Mouse (Mus musculus): ENCODE measurements around the gene Zfp668. TPM values are rescaled to one million over a fixed set of nuclear protein-coding genes. Genes with fewer than 3 reads are reported as not detected.

Gene Zfp668
- polyA plus RNA-seq, 1 experiment from 2014 or later: 20.9 TPM

DNA sequence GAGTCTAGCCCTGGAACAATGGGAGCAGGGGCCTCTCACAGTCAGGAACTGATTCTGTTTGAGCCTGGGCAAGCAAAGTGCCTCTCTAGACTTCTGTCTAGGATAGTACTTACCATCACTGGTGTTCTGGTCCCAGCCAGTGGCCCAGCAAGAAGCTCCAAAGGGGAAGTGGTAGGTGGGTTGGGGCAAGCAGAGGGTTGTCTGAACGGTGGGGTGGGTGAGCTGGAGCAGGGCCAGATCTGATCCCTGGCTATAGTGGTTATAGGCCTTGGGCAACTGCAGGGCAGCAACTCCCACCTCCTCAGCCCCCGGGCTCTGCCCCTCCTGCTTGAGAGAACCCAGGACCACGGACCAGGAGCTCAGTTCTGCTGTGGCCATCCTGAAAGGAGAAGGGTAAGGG, 12.2 kb upstream of the Zfp668 start:
- H3K4me3 ChIP-seq (ENCODE audit: low read depth, low read length): no peak overlapping the region
- WGBS: 83% methylated on average over 3 of the region's 3 CpGs
- ATAC-seq (replicated peaks; ENCODE audit: insufficient number of reproducible peaks, low FRiP score, low TSS enrichment, low read depth) (no peak), DNase-seq (ENCODE audit: low spot score) (no peak)
- no peak overlapping the region for H3K9ac ChIP-seq (replicated peaks; ENCODE audit: low read length)
- peaks cover 11% of the 10 kb centered on the region for H3K36me3 ChIP-seq (replicated peaks; ENCODE audit: control insufficient read depth, insufficient read depth, low read depth, low read length)
- H3K27ac ChIP-seq (replicated peaks; ENCODE audit: low read depth, low read length): no peak overlapping the region
- no peaks in the 10 kb centered on the region for H3K9me3 ChIP-seq (replicated peaks; ENCODE audit: control insufficient read depth, low read length)
- H3K27me3 ChIP-seq (ENCODE audit: control insufficient read depth, insufficient read depth, low read length): no peaks in the 10 kb centered on the region
- no peak overlapping the region for H3K4me2 ChIP-seq (ENCODE audit: low read depth, low read length)
- no peaks in the 10 kb centered on the region for H3K4me1 ChIP-seq (ENCODE audit: control insufficient read depth, insufficient read depth, low read length)

GRCm38 (mm10) chr7:127887781-127888180, 11.2 kb upstream of the Zfp668 start:
- DNase-seq (ENCODE audit: low spot score) (no peak), ATAC-seq (replicated peaks; ENCODE audit: insufficient number of reproducible peaks, low FRiP score, low TSS enrichment, low read depth) (no peak)
- H3K4me2 ChIP-seq (ENCODE audit: low read depth, low read length): no peak overlapping the region
- no peak overlapping the region for H3K9ac ChIP-seq (replicated peaks; ENCODE audit: low read length)
- peaks cover 15% of the 10 kb centered on the region for H3K36me3 ChIP-seq (replicated peaks; ENCODE audit: control insufficient read depth, insufficient read depth, low read depth, low read length)
- no peaks in the 10 kb centered on the region for H3K27me3 ChIP-seq (ENCODE audit: control insufficient read depth, insufficient read depth, low read length)
- H3K4me3 ChIP-seq (ENCODE audit: low read depth, low read length): no peak overlapping the region
- no peaks in the 10 kb centered on the region for H3K4me1 ChIP-seq (ENCODE audit: control insufficient read depth, insufficient read depth, low read length)
- no peaks in the 10 kb centered on the region for H3K9me3 ChIP-seq (replicated peaks; ENCODE audit: control insufficient read depth, low read length)
- H3K27ac ChIP-seq (replicated peaks; ENCODE audit: low read depth, low read length): no peak overlapping the region
- 83% methylated on average over 3 of the region's 3 CpGs for WGBS

- peaks cover 19% of the 10 kb centered on the region for H3K36me3 ChIP-seq (replicated peaks; ENCODE audit: control insufficient read depth, insufficient read depth, low read depth, low read length)
- no peak for DNase-seq (ENCODE audit: low spot score)
- no peak overlapping the region for H3K4me3 ChIP-seq (ENCODE audit: low read depth, low read length)
- ATAC-seq (replicated peaks; ENCODE audit: insufficient number of reproducible peaks, low FRiP score, low TSS enrichment, low read depth): no peak
- WGBS: 83% methylated on average over 8 of the region's 8 CpGs
- no peaks in the 10 kb centered on the region for H3K4me1 ChIP-seq (ENCODE audit: control insufficient read depth, insufficient read depth, low read length)
- no peak overlapping the region for H3K9ac ChIP-seq (replicated peaks; ENCODE audit: low read length)
- H3K9me3 ChIP-seq (replicated peaks; ENCODE audit: control insufficient read depth, low read length): no peaks in the 10 kb centered on the region
- H3K4me2 ChIP-seq (ENCODE audit: low read depth, low read length): no peak overlapping the region
- H3K27ac ChIP-seq (replicated peaks; ENCODE audit: low read depth, low read length): no peak overlapping the region
- no peaks in the 10 kb centered on the region for H3K27me3 ChIP-seq (ENCODE audit: control insufficient read depth, insufficient read depth, low read length)
Measured at GRCm38 (mm10) chr7:127887191-127887590, 10.6 kb upstream of the Zfp668 start.

GRCm38 (mm10) chr7:127886551-127886950, 9.9 kb upstream of the Zfp668 start:
- Histone ChIP-seq H3K9ac (replicated peaks; ENCODE audit: low read length) (no peak overlapping the region), H3K4me1 (ENCODE audit: control insufficient read depth, insufficient read depth, low read length) (no peaks in the 10 kb centered on the region), H3K27me3 (ENCODE audit: control insufficient read depth, insufficient read depth, low read length) (no peaks in the 10 kb centered on the region), H3K9me3 (replicated peaks; ENCODE audit: control insufficient read depth, low read length) (no peaks in the 10 kb centered on the region), H3K4me3 (ENCODE audit: low read depth, low read length) (no peak overlapping the region), H3K27ac (replicated peaks; ENCODE audit: low read depth, low read length) (no peak overlapping the region), H3K4me2 (ENCODE audit: low read depth, low read length) (no peak overlapping the region), H3K36me3 (replicated peaks; ENCODE audit: control insufficient read depth, insufficient read depth, low read depth, low read length) (peaks cover 25% of the 10 kb centered on the region)
- DNase-seq (ENCODE audit: low spot score) (no peak), ATAC-seq (replicated peaks; ENCODE audit: insufficient number of reproducible peaks, low FRiP score, low TSS enrichment, low read depth) (no peak)
- 91% methylated on average over 6 of the region's 6 CpGs for WGBS

- DNase-seq (ENCODE audit: low spot score) (no peak), ATAC-seq (replicated peaks; ENCODE audit: insufficient number of reproducible peaks, low FRiP score, low TSS enrichment, low read depth) (no peak)
- no peak overlapping the region for H3K4me2 ChIP-seq (ENCODE audit: low read depth, low read length)
- H3K4me3 ChIP-seq (ENCODE audit: low read depth, low read length): no peak overlapping the region
- no peaks in the 10 kb centered on the region for H3K9me3 ChIP-seq (replicated peaks; ENCODE audit: control insufficient read depth, low read length)
- peaks cover 31% of the 10 kb centered on the region for H3K36me3 ChIP-seq (replicated peaks; ENCODE audit: control insufficient read depth, insufficient read depth, low read depth, low read length)
- 64% methylated on average over 6 of the region's 6 CpGs for WGBS
- H3K4me1 ChIP-seq (ENCODE audit: control insufficient read depth, insufficient read depth, low read length): no peaks in the 10 kb centered on the region
- H3K27ac ChIP-seq (replicated peaks; ENCODE audit: low read depth, low read length): no peak overlapping the region
- H3K9ac ChIP-seq (replicated peaks; ENCODE audit: low read length): no peak overlapping the region
- H3K27me3 ChIP-seq (ENCODE audit: control insufficient read depth, insufficient read depth, low read length): no peaks in the 10 kb centered on the region
Measured at GRCm38 (mm10) chr7:127885951-127886350, 9.3 kb upstream of the Zfp668 start.

DNA sequence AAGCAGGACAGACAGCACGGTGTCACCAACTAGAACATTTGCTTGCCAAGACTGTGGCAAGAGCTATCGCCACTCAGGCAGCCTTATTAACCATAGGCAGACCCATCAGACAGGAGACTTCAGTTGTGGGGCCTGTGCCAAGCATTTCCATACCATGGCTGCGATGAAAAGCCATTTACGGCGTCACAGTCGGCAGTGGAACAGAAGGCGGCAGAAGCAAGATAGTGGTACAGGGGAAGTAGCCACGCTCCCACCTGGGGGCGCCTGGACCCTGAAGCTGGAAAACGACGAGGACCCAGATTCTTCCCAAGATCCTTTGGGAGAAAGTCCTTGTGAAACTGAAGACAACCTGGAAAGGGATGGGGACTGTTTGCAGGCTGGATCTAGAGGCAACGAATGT, 3.8 kb upstream of the Zfp668 start:
- H3K36me3 ChIP-seq (replicated peaks; ENCODE audit: control insufficient read depth, insufficient read depth, low read depth, low read length): peaks cover 44% of the 10 kb centered on the region
- no peak for ATAC-seq (replicated peaks; ENCODE audit: insufficient number of reproducible peaks, low FRiP score, low TSS enrichment, low read depth)

GRCm38 (mm10) chr7:127879301-127879700, 2.7 kb upstream of the Zfp668 start:
- H3K36me3 ChIP-seq (replicated peaks; ENCODE audit: control insufficient read depth, insufficient read depth, low read depth, low read length): peaks cover 41% of the 10 kb centered on the region
- no peak overlapping the region for H3K4me2 ChIP-seq (ENCODE audit: low read depth, low read length)
- WGBS: 98% methylated on average over 9 of the region's 9 CpGs
- no peak for ATAC-seq (replicated peaks; ENCODE audit: insufficient number of reproducible peaks, low FRiP score, low TSS enrichment, low read depth)
- H3K4me3 ChIP-seq (ENCODE audit: low read depth, low read length): no peak overlapping the region
- no peaks in the 10 kb centered on the region for H3K9me3 ChIP-seq (replicated peaks; ENCODE audit: control insufficient read depth, low read length)
- H3K27ac ChIP-seq (replicated peaks; ENCODE audit: low read depth, low read length): no peak overlapping the region
- no peak overlapping the region for H3K9ac ChIP-seq (replicated peaks; ENCODE audit: low read length)
- no peaks in the 10 kb centered on the region for H3K27me3 ChIP-seq (ENCODE audit: control insufficient read depth, insufficient read depth, low read length)
- DNase-seq (ENCODE audit: low spot score): no peak
- no peaks in the 10 kb centered on the region for H3K4me1 ChIP-seq (ENCODE audit: control insufficient read depth, insufficient read depth, low read length)

More for the DNA sequence above, 3.8 kb upstream of the Zfp668 start:
- no peaks in the 10 kb centered on the region for H3K4me1 ChIP-seq (ENCODE audit: control insufficient read depth, insufficient read depth, low read length)
- H3K27ac ChIP-seq (replicated peaks; ENCODE audit: low read depth, low read length): no peak overlapping the region
- 83% methylated on average over 12 of the region's 12 CpGs for WGBS
- H3K4me2 ChIP-seq (ENCODE audit: low read depth, low read length): no peak overlapping the region
- H3K4me3 ChIP-seq (ENCODE audit: low read depth, low read length): no peak overlapping the region
- DNase-seq (ENCODE audit: low spot score): no peak
- no peak overlapping the region for H3K9ac ChIP-seq (replicated peaks; ENCODE audit: low read length)
- no peaks in the 10 kb centered on the region for H3K27me3 ChIP-seq (ENCODE audit: control insufficient read depth, insufficient read depth, low read length)
- no peaks in the 10 kb centered on the region for H3K9me3 ChIP-seq (replicated peaks; ENCODE audit: control insufficient read depth, low read length)

GRCm38 (mm10) chr7:127876041-127876466, 574 bp downstream of the Zfp668 start, which contains the start of gene Zfp646:
Zfp646 (plus strand) TSS chr7:127876221.
- peak within 1 kb of the TSS; percentile 96 for H3K27ac ChIP-seq (replicated peaks; ENCODE audit: low read depth, low read length)
- H3K36me3 ChIP-seq (replicated peaks; ENCODE audit: control insufficient read depth, insufficient read depth, low read depth, low read length): peaks cover 22% of the 10 kb centered on the region
- peak within 1 kb of the TSS; percentile 99 for H3K9ac ChIP-seq (replicated peaks; ENCODE audit: low read length)
- H3K9me3 ChIP-seq (replicated peaks; ENCODE audit: control insufficient read depth, low read length): no peaks in the 10 kb centered on the region
- H3K27me3 ChIP-seq (ENCODE audit: control insufficient read depth, insufficient read depth, low read length): no peaks in the 10 kb centered on the region
- DNase-seq (ENCODE audit: low spot score) (peak; percentile 92), ATAC-seq (replicated peaks; ENCODE audit: insufficient number of reproducible peaks, low FRiP score, low TSS enrichment, low read depth) (peak; percentile 87)
- no peaks in the 10 kb centered on the region for H3K4me1 ChIP-seq (ENCODE audit: control insufficient read depth, insufficient read depth, low read length)
- WGBS: 0% methylated on average over 41 of the region's 41 CpGs
- peak within 1 kb of the TSS; percentile 70 for H3K4me2 ChIP-seq (ENCODE audit: low read depth, low read length)
- H3K4me3 ChIP-seq (ENCODE audit: low read depth, low read length): peak within 1 kb of the TSS; percentile 93

All from embryonic facial prominence, embryonic 11.5 days (tissue).